Mouse (Mus musculus) retina, postnatal 1 day (tissue): Measurements from ENCODE around the gene Bsx.

Experiments used
- DNase-seq: peaks from one replicate; pipeline ENCODE4 v3.0.0-alpha.2; 2012

Bsx gene

DNA sequence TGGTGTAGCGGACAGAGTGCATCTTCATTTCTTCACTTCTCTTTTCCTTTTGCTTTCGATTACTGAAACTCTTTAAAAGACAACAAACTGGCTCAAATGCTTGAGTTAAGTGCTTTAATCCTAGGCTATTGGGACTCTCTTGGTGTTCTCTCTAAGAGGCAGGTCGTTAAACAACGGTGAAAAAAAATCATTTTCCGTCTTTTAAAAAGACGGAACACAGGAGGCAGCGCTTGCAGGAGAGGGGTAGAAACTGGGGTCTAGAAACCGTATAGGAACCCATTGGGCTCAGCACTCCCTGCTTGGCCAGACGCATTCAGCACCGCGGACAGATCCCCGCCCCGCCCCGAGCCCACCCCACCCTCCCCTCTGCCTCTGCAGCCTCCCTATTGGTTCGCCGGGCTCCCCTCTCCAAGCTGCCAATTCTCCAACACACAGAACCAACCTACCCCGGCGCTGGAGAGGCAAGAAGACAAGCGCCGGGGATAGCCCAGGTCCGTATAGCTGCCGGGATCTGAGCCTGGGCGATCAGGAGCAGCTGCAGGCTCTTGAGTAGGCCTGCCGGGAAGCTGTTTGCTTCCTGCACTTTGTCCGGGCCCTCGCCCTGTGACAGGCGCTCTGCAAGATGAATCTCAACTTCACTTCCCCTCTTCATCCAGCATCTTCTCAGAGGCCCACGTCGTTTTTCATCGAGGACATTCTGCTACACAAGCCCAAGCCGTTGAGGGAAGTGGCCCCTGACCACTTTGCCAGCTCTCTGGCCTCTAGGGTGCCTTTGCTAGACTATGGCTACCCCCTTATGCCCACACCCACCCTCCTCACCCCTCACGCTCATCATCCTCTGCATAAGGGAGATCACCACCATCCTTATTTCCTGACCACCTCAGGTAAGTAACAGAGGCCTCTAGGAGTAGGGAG lies at the start of gene Bsx:
Gene Bsx (plus strand): TSS at position 572 of the 915 bp plus-strand sequence.
- DNase-seq: peak; percentile 83

DNA sequence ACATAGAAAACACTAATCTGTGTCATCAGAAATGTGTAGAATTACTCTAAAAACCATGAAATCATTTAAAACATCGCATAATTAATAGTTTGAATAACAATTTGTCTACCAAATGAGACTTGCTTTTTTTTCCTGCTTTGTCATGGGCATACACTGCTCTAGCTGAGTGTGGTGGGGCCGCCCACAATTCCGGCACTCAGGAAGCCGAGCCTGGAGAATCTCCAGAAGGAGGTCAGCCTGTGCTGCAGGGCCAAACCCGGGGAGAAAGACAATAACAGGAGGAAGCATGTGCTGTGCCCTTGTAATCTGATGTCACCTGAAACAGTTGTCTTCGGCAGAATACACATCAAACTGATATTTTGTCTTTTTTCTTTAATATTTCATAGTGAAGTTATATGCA lies 48.3 kb upstream of the Bsx start:
- no peak for DNase-seq

- no peak for DNase-seq
Measured at GRCm38 (mm10) chr9:40827366-40827765, 46.6 kb upstream of the Bsx start.

GRCm38 (mm10) chr9:40834569-40834968 lies 39.4 kb upstream of the Bsx start:
- peak; percentile 82 for DNase-seq

- DNase-seq: no peak
Measured at GRCm38 (mm10) chr9:40836681-40837080, 37.2 kb upstream of the Bsx start.

DNA sequence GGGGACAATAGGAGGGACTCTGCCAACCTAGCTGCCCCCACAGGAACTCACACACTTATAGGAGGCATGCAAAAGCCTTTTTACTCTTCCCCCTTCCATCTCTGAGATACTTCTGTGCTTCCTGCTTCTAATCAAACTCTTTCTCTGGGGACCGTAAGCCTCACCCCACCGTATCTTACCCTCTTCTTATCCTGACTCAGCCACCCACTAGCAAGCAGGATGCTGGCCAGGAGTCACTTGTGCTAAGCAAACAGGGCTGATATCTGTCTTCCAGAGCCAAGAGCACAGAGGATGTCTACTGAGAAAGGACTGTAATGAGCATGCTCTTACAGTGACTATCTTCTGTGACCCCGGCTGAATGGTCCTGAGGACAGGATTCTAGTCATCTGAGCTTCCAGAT lies 34.3 kb upstream of the Bsx start:
- no peak for DNase-seq

DNA sequence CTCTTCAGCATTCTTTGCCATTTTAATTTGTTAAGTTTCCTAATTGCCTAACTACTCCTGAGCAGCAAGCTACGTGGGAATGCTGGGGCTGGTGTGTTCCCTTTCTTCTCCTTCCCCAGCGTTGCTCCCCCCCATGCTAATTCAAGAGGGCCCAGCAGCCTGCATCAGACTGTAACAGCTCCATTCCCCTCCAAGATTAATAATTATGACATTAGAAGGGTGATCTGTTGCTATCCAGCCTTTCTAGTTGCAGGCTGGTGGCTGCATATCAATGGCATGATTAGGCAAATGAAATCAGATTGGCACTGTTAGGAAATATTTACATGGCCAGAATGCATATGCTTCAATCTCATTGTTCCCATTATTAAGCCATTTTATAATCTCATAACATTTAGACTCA lies 22.4 kb upstream of the Bsx start:
- no peak for DNase-seq

DNA sequence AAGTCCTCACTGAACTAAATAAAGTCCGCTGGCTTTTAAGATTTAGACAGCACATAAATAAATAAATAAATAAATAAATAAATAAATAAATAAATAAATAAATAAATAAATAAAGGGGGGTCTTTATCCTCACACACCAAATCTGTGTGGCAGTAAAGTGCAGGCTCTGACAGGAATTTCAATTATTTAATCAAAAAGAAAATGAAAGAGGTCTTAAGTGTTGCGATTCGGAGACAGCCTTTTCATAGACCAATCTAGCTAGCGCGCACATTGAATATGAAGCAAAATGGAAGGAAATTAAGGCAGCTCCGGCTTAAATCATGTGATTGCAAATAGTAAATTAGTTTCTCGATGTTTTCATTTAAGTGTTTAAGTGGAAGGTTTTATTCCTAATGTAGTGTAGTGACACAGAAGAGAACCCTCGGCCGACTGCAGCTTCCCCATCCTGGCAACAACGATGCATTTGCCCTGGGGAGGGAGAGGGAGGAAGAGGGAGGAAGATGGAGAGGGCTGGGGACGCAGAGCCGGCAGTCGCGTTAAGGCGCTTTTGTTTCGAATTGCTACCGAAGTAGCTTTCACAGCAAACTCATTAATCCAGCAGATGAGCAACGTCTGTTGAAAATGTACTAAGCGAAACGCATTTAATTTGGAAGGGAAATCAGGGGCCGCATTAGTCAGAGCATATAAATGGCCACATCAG lies 15.3 kb upstream of the Bsx start:
- DNase-seq: peak; percentile 59

- peak; percentile 78 for DNase-seq
Measured at GRCm38 (mm10) chr9:40859196-40859595, 14.7 kb upstream of the Bsx start.

- no peak for DNase-seq
Measured at GRCm38 (mm10) chr9:40870331-40870730, 3.6 kb upstream of the Bsx start.

DNA sequence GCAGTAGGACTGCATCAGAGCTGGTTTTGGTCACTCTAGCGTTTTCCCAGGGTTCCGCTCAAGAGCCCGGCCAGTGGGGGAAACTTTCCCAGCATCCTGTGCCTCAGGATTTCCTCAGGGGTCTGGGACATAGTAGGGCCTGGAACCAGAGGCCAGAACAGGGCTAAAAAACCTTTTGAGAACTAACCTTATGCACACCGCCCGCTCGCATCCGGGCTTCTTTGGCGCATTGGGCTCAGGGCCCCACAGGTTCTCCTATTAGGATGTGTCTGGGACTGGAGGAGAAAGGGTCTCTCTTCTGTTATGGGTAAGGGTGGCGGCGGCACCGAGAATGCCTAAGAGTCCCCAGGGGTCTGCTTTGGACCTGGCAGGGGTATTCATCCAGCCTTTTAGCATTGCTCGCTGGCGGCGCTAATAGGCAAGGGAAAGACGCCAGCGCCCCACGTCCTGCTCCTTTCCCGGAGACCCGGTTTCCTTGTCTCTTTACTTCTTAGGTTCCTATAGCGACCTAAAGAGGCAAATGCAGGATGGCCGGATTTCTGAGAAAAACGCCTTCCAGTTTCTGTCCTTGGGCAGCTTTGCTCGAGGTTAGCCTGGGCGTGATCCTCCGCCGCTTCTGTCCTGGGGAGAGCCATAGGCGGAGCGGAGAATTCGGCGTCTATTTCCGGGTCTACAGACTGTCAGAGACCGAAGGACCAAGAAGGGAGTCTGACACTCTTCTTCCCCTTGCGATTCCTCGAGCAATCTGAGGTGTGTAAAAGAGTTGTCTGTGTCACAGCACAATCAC lies 2.4 kb upstream of the Bsx start:
- no peak for DNase-seq

DNA sequence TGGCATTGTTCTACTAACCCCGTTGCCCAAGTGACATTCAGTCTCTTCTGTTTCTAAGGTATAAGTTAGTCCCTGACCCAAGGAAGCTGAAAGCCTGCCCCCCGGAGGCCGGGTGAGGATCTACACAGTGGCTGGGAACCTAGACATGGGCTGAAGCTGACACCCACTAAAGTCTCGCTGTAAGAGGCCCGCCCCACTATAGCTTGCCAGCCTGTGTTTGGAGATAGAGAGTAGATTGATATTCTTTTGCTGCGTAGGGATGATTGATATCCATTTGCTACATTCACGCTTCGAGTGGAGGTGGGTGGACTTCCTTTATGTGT lies 1.8 kb upstream of the Bsx start:
- no peak for DNase-seq

DNA sequence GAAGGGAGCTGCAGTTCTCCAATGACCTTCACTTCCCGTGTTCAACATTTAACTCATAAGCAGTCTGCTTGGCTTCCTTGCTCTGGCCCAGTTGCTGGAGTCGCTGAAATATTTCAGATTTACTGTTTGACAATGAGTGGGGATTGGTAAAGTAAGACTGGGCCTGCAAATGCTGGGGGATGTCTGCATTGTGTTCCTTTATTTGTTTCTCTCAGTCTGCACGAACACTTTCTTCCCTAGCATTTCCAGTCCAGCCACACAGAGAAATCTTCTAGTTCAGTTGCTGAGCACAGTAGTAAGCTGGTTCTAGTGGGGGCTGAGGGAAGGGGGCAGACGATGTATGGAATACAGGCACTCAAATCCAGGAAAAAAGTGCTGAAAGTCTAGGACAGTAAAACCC lies 1.0 kb downstream of the Bsx start:
- DNase-seq: no peak

GRCm38 (mm10) chr9:40875431-40875830 lies 1.5 kb downstream of the Bsx start:
- no peak for DNase-seq

- no peak for DNase-seq
Measured at GRCm38 (mm10) chr9:40876164-40876563, 2.2 kb downstream of the Bsx start.

GRCm38 (mm10) chr9:40876693-40877092 lies 2.8 kb downstream of the Bsx start:
- DNase-seq: no peak

DNA sequence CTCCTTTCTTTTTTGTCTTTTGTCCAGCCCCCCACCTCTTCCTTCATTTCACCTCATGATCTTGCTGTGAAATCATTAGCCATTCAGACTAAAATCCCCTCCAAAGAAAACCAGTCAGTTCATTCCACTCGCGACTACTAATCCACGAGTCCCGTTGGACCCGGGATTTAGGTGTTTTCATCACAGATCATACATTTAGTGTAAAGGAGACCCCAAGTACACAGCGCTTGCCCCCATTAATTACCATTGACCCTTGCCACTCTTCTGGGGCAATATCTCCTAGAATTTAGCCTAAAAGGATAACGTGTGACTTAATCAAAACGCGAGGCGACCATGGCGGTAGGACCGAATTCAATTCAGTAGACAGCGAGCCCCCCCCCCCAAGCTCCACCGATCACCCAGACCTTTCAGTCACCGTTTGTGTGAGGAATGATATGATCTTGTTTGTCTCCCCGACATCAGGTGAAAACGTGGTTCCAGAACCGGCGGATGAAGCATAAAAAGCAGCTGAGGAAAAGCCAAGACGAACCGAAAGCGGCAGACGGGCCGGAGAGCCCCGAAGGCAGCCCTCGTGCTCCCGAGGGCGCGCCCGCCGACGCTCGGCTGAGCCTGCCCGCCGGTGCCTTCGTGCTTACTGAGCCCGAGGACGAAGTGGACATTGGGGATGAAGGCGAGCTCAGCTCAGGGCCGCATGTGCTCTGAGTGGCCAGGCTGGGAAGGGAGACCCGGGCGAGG lies 3.4 kb downstream of the Bsx start:
- no peak for DNase-seq

GRCm38 (mm10) chr9:40877881-40878235 lies 3.9 kb downstream of the Bsx start:
- no peak for DNase-seq

DNA sequence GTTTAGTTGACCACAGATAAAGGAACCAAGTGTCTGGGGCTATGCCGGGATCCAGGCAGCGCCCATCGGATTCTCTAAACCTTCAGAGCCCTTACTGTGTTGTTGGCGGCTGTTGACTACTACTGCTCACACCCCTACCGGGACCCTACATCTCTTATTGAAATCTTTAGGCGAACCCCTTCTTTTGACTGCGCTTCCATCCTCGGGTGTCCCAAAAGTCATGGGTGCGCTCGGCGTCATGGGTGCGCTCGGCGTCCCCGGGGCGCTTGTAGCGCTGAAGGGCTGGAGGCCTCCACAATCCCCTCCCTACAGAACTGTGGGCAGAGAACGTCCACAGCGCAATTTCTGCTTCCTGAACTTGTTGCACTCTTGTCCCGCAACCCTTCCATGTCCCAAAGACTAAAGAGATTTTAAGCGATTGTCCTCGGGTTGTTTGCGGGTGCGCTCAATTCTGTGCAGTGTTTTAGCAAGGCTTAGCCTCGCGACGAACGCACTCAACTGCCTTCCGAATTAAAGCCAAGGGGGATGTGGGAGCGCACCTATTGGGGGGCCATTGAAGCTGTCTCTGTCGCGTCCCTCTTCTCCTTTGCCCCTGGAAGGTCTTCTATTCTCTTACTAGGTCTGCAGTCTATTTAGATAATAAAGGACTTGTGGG lies 4.5 kb downstream of the Bsx start:
- DNase-seq: no peak

- no peak for DNase-seq
Measured at GRCm38 (mm10) chr9:40878998-40879397, 5.1 kb downstream of the Bsx start.

DNA sequence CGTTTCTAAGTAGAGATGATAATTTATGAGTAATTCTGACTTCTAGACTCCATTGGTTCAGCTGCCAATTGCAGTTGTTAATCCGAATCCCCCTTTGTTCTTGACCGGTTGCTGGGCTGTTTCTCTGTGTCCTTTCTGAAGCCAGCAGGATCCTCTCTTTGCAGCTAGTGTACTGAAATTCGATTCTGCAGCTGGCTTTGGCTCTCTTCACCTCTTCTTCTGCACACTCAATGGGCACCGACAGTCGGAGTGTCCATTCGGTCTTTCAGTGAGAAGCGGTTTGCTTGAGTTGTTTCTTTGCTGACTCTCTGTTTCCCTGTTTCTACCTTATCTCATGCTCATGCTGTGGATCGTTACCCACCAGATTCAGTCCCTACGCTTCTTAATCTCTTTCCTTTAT lies 11.7 kb downstream of the Bsx start:
- DNase-seq: no peak

GRCm38 (mm10) chr9:40889389-40889788 lies 15.5 kb downstream of the Bsx start:
- DNase-seq: no peak
